Mouse (Mus musculus) right cerebral cortex, postnatal 14 days (tissue): ENCODE data around the gene Tdrd3.
A peak's percentile ranks its signal among the peaks of the same experiment; 100 is the strongest.

Source experiments
- DNase-seq: peaks from one replicate; pipeline ENCODE4 v3.0.0; 2022

Tdrd3 gene

DNA sequence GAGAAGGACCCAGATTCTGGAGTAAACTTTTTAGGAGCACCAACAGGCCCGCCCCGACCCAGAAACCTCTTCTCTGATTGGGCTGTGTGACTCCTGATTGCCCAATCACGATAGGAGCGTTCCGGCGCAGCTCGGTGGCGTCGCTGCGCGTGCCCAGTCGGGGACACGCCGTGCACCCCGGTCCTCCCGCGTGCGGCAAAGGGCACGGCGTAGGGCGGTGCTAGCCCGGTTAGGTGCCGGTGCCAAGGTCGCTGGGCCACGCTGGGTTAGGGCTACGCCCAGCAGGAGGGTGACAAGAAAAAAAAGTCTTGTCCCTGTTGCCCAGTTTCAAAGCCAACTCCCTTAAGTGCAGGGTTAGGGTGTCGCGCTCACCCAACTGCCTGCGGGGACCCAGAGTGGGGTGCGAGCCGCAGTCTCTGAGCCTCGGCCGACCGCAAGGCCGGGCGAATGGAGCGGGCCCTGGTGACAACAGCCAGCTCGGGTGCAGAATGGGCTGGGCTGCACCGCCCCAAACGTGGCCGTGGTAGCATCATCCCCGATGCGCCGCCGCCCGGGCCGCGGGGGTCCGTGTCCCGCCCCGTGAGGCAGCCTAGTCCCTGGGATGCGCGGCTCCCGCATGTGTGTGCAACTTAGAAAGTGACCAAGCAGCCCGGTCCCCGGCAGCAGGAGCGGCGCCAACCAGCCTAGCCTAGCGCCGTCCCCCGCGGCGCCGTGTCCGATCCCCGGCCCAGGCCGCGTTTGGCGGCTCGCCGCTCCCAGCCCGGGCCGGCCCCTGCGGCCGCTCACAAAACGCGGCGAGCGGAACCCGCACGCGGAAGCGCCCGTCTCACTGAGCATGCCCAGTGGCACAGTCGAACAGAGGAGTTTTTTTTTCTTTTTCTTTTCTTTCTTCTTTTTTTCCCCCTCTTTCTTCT lies at the start of gene Tdrd3:
Gene Tdrd3 (plus strand): TSS at position 832 of the 914 bp plus-strand sequence.
- peak; percentile 91 for DNase-seq

DNA sequence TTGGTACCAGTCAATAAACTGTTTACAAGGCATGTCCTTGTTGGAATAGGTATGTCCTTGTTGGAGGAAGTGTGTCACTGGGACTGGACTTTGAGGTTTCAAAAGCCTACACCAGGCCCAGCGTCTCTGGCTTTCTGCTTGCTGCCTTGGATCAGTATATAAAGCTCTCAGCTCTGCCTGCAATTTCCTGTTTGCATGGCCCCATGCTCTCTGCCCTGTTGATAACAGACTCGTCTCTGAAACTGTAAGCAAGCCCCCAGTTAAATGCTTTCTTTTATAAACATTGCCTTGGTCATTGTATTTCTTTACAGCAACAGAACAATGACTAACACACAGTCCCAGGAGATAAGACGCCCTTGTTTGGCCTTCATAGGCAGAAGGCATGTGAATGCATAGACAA lies 49.3 kb upstream of the Tdrd3 start:
- no peak for DNase-seq

DNA sequence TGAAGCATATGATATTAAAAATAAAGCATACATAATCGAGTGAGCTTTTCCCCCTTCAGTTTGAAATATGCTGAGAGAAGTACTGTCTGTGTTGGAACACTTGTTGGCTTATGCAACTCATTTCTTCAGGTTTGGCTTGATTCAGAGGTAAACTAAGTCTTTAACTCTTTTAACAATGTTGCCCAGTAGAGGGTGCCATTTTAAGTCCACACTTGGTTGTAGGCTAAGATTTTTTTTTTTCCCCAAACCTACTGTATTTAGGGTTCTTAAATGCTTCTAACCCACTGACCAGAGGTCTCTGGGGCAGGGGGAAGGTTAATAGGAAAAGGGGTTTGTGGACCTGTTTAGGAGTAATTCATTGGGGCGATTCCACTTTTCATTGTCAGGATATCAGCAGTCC lies 33.4 kb upstream of the Tdrd3 start:
- DNase-seq = no peak

DNA sequence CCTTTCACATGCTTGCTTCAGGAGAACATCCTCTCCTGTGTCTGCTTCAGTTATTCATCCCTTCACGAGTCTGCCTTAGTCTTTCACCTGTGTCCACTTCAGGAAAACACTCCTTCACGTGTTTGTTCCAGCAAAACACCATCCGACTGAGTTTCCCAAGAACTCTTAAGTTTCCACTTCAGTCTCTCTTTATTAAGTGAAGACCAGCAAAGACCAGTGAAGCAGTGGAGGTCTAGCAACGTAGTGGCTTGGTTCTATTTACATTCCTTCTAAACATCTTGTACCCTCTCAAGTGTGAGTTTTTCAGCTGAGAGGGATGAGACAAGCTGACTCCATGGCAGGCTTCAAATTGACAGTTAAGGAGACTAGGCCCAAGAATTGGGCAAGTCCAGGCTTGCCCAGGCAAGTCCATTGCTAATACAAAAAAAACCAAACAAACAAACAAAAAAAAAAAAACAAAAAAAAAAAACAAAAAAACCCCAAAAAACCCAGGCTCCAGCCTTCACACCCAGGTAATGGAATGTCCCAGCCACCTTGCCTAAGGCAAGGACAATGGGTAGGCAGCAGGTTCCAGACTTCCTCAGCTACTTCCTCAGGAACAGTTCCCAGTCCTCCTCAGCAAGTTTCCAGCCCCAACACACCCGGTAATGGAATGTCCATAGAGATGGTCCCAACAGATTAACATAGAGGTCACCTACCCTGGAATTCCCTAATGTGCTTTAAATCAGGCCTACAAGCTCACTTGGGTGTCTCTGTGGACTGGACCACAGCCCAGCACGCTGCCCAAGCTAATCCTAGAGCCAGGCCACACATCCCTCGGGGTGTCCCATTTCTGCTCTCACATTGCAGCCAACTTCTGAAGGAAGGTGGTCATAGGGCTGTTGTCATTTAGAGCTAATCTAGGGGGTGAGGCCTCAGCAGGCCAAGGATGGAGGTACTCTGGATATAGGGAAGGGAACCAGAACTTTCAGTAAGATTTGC lies 31.9 kb upstream of the Tdrd3 start:
- DNase-seq = no peak

DNA sequence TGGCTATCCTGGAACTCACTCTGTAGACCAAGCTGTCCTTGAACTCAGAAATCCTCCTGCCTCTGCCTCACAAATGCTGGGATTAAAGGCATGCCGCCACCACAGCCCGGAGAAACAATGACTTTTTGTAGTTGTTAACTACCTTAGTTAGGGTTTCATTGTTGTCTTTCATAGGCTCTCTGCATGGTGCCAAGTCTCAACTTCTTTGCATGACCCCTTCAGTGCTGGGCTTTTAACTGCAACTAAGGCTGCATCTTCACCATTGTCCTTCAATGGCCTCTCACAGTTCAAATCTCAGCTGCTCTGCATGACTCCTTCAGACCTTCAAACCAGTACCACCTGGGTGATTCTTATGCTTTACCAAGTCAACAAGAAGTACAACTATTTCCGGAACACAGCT lies 23.3 kb upstream of the Tdrd3 start:
- no peak for DNase-seq

DNA sequence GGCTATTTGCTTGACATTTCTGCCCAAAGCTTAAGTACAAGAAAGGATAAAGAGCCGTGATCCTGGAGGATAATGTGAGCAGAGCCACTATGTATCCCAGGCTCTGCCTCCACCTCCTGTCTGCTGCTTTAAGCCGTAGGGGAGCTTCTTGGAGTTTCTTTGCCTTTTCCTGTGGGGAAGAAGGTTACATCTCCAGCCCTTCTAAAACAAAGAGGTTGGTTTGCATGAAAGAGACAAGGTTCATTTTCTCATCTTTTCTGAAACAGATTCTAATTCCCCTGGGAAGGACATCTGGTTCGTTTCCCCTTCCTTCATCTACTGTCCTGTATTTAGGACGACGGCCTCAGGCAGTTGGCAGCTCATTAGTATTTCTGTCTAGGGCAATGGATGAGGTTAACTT lies 19.8 kb upstream of the Tdrd3 start:
- DNase-seq = no peak

DNA sequence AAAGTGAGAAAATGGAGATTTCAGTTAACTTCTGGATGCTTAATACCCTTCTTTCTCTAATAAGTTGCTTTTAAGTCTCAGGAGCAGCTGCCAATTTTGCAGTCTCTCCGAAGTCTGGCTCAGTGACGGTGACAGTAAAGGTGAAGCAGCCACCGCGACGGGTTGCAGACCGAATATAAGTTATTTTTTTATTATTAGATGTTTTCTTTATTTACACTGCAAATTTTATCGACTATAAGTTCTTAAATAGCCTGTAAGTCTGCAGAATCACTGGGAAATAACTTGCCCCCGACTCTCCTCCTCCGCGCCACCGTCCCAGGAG lies 992 bp upstream of the Tdrd3 start:
- DNase-seq = no peak

DNA sequence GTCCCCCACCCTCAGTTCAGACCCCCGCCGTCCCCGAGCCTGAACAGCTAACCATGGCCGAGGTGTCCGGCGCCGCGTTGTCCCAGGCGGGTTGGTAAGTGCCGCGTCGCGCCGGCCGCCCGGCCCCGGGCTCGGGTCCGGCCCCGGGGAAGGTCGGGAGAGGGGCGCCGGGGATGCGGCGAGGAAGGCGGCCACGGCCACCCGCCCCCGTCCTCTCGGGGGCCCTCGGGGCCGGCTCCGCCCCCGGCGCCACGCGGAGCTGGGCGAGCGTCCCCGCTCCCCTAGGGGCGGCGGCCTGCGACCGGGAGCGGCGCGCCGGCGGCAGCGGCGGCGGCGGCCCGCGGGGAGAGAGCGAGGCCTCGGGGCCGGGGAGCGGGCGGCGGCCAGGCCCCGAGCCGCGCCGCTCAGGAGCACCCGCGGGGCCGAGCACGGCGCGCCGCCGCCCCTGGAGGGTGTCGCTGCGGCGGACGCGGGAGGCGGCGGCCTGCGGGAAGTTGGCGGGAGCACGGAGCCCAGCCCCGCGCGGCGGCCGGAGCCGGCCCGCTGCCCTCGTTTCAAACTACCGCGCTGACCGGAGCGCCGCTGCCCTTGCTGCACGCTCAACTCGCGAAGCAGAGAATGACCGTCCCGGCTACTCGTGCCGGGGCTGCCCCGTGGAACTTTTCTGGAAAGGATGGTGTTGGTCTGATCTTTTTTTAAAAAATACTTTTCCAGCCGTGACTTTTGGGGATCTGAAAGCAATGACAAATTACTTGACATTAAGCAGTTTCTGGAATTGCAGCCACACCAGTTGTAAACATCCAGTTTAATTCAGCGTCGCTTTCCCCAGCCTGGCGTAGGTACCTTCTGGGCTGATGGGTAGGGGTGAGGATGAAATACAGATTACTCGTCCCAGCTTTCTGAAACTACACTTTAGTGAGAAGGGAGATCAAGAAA lies 584 bp downstream of the Tdrd3 start:
- peak; percentile 54 for DNase-seq

DNA sequence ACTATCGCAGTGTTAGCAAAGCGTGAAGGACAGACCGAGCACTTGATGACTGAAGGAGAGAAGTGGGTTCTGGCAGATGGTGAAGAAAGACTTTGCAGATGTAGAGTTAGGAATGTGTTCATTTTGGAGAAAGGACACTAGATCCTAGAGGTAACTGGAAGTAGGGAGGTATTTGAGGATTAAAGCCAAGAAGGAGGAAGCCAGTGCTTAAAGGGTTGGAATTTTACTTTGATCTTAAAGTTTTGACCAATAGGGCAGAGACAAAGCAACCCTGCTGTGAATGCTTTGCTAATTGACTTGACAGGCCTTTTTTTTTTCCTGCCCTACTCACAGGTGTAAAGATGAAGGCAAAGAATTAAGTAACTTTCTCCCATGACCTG lies 1.2 kb downstream of the Tdrd3 start:
- no peak for DNase-seq

DNA sequence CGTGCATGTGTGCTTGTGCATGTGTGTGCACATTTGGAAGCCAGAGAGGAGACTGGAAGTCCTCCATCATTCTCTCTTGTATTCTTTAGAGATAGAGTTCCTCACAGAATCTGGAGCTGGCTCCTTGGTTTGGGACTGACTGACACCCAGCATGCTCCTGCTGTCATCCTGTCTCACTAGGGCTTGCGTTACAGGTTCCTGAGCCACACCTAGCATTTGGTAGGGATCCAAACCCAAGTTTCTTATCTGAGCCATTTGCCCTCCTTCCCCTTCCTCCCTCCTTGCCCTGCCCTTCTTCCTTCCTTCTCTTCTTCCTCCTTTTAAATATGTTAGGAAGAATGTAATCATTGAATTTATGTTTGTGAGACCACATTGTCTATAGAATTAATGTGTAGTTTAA lies 3.3 kb downstream of the Tdrd3 start:
- no peak for DNase-seq

DNA sequence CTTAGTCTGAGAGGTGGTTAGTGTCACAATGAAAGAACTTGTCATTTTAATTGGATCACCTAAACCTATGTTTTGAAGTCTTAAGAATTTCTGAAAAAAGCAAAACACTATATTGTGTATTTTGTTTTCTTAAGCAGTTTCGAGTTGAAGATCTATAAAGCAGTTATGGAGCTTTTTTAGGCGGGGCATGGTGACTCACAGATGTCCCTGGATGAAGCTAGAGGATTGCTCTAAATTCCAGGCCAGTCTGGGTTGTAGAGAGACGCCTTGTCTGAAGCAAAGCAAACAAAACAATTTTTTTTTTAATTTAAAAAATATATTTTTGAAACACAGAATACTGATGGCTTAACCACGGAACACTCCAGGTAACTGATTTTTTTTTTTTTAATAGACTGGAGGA lies 4.1 kb downstream of the Tdrd3 start:
- DNase-seq = no peak

DNA sequence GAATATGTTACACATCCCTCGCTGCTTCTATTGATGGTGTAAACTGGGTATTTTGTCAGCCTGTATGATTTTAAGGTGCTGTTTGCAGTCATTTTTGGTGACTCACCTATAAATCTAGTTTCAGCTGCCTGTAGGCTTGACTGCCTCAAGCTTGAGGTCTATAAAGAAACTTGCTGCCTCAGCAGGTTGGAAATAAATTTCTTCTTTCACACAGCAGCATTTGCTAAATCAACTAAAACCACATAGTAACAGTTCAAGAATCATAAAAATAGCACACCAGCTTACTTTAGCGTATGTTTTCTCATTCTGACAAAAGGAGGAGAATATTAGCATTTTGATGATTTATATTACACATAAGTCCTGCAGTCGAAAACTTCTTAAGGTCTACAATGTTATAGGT lies 6.0 kb downstream of the Tdrd3 start:
- DNase-seq = no peak

DNA sequence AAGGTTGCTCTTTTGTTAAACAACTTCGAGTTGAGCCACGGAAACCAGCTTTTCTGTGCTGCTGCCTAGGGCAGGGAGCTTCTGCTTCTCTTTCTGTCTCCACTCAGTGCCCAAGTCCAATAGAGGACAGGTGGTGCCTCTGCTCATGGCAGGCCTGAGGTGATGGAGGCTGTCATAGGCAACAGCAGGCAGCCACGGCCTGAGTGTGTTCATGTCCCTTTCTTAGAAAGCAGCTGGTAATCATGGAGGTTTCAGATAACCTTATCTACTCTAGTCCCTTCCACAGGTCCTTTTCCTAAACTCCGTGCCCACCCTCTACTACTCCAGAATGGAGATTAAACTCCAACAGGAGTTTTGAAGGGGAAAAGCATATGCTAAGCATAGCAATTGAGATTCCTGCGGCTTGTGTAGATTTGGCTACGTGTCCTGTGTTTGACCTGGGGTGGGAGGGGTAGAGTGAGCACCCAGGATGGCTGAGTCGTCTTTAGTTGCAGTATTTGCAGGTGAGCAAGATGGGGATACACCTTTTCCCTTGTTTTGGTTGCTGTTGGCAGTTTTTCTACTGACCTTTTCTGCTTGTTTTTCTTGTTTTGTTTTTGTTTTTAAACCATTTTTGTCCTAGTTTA lies 10.0 kb downstream of the Tdrd3 start:
- DNase-seq = no peak

DNA sequence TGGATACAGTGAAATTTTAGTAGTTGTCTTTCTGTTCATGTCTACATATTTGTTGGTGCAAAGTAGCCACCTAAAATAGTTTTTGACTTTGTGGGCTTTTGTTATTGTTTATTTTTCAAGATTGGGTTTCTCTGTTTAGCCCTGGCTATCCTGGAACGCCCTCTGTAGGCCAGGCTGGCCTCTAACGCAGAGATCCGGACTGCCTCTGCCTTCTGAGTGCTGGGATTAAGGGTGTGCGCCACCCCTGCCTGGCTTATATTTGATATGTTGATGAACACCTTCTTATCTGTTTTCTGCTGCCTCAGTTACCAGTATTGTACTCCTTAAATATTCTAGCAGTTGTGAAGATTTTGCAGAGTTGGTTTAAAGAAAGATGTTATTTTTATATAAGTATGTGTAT lies 10.6 kb downstream of the Tdrd3 start:
- DNase-seq = no peak

DNA sequence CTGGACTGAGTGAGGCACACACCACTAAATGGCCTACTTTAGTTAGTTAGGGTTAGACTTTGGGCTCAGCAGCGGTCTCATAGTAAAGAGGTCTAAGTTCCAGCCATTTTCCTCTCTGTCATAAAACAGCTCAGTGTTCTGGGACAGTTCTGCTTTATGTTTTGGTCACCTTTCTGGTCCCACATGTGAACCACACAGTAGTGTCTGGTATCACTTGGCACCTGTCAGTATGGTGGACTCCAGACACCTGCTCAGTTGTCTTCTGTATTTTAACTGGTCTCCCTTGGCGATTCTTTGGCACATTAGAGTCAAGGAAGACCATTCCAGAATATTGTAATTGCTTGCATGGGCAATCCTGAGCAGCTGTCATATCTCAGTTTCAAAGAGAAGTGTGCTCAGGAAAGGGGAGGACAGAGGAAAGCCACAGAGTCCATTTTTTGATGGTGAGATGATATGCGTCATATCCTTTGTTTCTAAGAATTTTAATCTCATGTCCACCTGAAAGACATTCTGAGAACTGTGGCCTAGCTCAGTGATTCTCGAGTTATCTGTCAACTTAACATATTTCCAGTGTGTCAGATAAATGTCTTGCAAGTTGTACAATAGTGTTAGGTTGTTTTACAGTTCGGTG lies 11.3 kb downstream of the Tdrd3 start:
- no peak for DNase-seq

DNA sequence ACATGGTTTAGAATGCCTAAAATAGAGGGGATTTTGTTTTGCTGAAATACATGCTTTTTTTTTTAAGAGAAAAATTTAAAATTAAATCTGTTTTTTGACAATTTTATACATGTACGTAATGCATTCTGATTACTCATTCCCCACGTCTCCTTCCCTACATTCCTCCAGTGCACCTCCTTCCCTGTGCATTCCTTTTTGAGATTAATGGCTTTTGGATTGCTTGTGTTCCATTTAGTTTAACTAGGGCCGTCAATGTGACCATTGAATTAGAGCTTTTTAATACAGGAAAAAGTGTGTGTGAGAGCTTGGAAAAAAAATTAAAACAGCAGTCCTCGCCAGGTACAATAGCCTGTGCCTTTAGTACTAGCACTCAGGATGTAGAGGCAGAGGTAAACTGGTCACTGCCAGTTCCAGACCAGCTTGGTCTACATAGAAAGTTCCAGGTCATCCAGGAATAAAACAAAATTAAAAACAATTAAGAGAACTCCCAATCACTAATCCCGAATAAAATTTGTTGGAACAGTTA lies 17.0 kb downstream of the Tdrd3 start:
- DNase-seq = no peak

DNA sequence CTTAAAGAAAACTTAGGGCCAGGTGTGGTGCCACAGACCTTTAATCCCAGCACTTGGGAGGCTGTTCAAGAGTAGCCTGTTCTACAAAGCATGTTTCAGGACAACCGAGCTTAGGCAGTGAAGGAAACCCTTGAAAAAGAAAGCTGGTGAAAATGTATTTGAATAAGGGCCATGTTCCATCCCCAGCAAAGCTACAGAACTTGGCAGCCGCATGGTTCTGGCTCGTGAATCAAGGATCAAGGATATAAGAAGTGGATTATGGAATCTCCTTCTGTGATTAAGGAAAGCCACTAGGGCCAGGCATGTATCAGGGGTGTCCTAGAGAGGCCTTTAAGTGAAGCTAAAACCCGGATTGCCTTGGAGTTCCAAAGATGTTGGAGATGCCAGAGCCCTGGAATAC lies 18.9 kb downstream of the Tdrd3 start:
- no peak for DNase-seq

DNA sequence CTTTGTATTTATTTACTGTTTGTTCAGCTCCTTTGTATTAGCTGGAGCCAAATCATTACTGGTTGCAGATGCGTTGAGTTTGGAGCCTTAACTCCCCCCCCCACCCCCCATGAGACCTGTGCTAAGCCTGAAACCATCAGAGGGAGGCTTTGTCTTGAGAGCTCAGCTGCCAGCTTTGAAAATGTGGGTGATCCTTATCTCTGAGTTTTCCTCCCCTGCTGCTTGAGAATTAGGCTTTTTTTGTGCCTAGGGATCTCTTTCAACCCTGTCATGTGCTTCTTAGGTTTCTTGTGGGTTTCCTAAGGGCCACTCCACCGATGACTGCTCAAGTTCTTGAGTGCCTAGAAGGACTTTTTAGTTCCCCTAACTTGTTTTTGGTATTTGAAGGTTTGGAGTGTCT lies 23.3 kb downstream of the Tdrd3 start:
- no peak for DNase-seq

DNA sequence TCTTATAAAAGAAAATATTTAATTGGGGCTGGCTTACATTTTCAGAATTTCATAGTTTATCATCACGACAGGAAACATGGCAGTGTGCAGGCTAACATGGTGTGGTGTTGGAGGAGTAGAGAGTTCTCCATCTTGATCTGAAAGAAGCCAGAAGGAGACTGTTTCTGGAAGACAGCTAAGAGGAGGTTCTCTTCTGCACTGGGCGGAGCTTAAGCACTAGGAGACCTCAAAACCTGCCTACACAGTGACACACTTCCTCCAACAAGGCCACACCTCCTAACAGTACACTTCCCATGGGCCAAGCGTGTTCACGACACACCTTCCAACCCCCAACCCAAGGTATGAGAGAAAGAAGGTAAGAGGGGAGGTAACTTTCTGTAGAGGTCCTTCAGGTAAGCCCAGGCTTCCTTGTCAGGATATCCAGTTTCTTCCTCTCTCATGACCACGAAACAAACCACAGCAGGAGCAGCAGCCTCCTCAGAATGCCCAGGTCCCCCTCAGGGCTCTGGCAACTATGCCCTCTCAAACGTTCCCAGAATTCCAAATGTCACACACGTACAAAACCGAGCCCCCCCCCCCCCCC lies 30.0 kb downstream of the Tdrd3 start:
- no peak for DNase-seq

DNA sequence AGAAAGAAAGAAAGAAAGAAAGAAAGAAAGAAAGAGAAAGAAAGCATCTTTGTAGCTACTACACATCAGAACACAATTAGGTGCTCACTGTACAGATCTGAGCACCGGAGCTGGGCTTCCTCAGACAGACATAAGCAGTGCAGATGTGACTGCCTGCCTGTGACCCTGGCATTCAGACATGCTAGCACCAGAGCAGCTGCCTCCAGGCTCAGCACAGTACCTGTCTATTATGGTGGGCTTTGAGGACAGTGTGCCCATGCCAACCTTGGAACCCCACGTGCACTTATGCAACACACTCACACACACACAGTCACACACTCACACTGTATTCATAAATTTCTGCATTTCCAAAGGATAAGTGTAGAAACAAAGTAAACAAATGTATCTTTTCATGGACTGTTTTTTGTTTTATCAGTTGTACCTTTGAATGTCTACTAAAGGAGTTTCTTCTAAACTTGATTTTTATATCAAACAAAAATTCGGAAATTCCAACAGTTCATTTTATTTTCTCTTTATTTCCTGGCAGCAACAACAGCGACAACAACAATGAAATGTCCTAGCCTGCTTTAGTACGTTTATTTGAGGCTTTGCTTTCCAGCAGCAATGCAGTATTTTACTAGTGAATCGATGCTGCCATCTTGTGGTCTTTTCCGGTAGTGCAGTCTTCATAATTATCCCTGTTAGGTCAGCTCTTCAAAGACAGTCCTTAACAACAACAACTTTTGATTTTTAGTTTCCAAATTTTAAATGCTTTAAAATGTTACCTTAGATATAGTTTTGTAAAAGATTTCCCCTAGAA lies 35.4 kb downstream of the Tdrd3 start:
- peak; percentile 75 for DNase-seq
